Mouse (Mus musculus) brain, embryonic 18.5 days (tissue): ENCODE data around the gene Farsa.
A peak's percentile ranks its signal among the peaks of the same experiment; 100 is the strongest.

Experiments used
- DNase-seq: peaks from one replicate; pipeline ENCODE4 v3.0.0-alpha.2; 2012; ENCODE audit warnings: low read depth, low spot score

Farsa gene

DNA sequence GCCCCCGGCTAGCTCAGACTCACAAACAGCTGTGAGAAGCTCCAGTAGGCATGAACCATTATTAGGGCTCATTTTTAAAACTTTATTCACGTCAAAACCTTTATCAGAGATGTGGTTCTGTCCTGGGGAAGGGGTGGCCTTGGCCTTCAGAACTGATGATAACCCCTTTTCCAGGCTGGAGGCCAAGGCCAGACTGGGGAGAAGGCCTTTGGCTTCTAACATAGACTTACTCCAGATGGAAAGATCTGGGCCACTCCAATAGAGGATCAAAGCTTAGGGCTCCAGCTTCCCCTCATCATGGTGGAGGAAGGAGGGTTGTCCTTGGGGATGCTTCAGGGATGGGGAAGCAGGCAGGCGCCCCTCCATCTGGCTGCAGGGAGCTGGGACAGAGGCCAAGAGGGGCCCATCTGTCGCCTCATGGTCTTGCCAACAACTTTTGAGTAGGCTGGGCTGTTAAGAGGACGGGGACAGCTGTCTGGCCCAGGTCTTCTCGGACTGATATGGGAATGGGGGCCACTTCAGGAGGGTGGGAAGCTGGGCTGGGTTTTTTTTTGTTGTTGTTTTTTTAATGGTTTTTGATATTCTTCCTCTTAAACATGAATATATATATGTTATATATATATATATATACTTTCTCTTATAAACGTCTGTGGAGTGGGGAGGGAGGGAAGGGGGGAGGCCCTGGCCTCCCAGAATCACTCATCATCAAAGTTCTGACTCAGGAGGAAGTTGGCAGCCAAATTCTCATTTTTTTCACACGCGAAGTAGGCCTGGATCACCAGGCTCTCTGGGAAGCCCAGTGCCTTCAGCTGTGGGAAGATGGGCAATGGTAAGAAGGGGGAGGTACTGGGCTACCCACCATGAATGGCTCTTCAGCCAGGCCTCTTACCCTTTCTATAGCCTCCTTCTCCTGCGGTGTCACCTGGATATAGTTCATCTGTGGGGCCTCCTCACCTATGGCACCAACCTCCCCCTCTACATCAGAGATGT, 21.6 kb upstream of the Farsa start:
- DNase-seq, result no peak

DNA sequence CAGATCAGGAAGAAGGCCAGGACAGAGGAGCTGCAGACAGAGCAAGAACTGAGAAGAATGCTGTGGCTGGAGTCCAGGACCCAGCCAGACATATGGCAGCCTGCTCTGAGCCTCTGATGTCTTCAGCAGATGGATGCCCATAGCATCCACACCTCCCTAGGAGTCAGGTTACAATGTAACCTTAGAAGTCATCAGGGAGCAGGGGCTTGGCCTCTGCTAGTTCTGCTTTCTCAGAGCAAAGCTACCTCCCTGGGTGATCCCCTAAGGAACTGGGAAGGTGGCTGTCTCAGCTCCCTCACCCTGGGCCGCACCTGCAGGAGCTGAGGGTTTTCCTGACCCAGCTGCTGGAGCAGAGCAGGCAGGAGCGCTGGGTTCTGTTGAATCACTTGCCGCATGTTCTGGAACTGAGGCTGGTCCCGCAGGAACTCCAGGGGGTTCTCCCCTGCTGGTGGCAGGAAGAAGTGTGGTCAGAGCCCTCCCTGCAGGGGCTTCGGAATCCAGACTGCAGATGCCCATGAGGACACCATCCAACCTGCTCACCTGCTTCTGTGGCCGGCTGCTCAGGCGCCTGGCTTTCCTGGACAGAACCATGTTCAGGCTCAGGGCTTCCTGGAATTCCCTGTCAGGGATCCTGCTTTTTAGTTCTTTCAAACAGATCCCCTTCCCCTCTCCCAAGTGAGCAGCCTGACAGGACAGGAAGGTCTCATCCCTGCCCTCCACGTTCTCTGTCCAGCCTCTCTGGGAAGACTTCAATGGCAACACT, 19.5 kb upstream of the Farsa start:
- no peak for DNase-seq

DNA sequence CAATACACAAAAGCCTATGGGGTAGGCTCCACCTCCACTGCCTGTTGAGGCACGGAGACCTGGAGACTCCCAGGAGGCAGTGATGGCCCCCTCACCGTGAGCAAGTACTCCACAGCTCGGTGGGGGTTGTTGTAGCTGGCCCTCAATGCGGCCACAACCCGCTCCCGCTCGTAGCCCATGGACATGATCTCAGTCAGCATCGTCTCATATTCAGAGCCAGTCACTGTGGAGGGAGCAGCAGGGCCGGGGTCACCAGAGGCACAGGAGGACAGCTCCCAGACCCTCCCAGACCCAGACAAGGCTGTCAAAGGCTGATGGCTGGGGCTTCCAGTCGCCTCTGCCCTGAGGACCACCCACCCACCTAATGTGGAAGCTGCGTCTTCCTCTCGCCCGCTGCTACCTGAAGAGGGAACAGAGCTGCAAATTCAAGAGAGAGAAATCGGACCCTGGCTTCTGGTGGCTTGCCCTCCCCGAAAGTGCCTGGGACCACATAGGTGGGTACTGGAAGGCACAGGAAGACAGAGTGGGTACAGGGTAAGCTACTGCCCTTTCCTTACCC, 18.8 kb upstream of the Farsa start:
- no peak for DNase-seq

DNA sequence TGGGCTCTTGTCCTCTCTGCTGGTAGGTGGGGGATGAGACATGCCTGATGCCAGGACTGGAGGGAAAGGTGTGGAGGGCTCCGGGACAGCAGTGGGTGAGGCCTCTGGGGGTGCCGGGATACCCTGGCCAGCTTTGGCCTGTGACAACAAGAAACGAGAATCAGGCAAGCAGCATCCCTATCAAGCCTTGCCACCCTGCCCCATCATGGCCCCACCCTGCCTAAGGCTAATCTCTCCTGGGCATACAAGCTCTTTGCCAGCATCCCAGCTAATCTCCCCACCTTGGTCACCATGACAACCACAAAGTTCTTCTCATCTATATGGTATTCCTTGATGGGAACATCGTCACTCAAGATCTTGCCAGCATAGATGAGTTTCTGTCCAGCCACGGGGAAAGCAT, 18.3 kb upstream of the Farsa start:
- DNase-seq, result no peak

- DNase-seq, result no peak
Observed at GRCm38 (mm10) chr8:84839411-84839810, 17.4 kb upstream of the Farsa start.

GRCm38 (mm10) chr8:84839875-84840247, 16.9 kb upstream of the Farsa start:
- no peak for DNase-seq

GRCm38 (mm10) chr8:84840248-84840999, 16.4 kb upstream of the Farsa start, which contains the start of gene Rad23a:
Gene Rad23a, minus strand, starts transcription at chr8:84840665.
- peak; percentile 87 for DNase-seq

GRCm38 (mm10) chr8:84841514-84841913, 15.3 kb upstream of the Farsa start:
- DNase-seq, result no peak

DNA sequence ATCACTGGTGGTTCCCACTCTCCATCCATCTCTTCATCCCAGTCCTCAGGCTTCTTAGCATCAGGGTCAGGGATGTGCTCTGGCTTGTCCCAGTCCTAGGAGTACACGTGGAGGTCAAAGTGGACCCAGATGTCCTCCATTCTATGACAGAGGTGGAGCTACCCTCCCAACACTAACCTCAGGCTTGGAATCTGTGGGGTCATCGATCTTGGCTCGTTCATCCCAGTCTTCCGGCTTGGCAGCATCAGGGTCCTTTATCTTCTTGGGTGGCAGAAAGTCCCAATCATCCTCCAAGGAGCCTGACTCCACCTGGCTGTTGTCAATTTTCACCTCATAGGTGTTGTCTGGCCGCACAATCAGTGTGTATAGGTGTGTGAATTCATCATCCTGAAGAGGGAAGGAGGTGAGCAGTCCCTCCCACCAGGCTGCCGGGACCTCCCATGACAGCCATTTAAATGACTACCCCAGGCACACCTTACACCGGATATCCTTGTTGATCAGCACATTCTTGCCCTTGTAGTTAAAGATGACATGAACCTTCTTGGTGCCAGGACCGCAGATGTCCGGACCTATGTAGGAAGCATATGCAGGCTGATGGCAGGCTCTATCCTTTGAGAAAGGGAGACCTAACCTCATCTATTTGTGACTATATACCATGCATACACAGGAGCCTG, 12.3 kb upstream of the Farsa start:
- DNase-seq, result no peak

DNA sequence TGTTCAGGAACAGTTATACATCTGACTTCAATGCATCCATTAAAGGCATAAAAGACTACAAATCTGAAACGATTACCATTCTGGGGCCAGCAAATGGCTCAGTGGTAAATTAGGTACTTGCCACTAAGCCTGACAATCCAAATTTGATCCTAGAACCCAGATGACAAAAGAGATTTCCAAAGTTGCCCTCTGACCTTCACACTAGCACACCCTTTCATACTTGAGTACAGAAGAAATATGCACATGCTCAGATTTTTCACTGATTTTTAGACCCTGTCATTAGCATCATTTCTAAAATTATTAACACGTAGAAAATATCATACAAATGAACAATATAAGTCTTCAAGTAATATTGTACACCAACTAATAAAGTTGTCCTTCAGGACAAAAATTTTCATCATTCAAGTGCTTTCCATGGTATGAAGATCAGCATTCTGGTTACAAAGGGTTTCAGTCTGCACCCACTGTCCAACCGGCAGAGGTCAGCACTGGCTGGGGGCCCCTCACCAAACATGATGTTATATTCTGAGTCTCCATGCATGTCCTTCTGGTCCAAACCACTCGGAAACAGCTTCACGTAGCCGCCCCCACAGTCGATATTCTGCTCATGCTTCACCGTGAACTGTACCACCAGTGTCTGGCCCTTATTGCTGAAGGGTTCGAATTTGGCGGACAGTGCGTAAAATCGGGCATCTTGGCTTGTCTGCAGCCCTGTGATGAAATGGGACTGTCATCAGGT, 11.3 kb upstream of the Farsa start:
- DNase-seq, result no peak

DNA sequence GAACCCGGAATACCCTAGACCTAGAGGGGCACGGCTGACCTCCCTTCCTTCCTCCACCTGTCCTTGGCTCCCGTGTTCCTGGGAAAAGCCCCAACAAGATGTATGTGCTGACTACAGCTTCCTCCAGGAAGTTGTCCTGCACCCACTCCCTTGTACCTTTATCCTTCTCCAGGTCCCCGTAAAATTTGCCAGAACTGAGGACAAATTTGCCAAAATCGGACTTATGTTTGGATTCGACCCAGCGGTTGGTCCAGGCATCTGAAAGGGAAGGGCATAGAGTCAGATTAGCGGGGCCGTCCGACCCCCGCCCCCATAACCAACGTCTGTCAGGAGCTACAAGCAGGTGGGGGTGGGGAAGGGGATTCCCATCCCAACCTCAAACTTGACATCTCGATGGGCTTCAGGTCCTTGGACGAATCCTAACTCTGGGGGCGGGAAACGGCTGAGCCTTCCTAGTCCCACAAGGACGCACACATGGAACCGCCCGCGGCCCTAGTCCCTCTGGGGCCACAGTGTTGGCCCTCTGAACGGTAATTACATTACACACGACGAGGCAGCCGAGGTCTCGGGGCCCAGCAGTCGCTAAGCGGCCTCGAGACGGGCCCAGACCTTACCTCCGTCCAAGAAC, 10.6 kb upstream of the Farsa start:
- DNase-seq, result no peak

DNA sequence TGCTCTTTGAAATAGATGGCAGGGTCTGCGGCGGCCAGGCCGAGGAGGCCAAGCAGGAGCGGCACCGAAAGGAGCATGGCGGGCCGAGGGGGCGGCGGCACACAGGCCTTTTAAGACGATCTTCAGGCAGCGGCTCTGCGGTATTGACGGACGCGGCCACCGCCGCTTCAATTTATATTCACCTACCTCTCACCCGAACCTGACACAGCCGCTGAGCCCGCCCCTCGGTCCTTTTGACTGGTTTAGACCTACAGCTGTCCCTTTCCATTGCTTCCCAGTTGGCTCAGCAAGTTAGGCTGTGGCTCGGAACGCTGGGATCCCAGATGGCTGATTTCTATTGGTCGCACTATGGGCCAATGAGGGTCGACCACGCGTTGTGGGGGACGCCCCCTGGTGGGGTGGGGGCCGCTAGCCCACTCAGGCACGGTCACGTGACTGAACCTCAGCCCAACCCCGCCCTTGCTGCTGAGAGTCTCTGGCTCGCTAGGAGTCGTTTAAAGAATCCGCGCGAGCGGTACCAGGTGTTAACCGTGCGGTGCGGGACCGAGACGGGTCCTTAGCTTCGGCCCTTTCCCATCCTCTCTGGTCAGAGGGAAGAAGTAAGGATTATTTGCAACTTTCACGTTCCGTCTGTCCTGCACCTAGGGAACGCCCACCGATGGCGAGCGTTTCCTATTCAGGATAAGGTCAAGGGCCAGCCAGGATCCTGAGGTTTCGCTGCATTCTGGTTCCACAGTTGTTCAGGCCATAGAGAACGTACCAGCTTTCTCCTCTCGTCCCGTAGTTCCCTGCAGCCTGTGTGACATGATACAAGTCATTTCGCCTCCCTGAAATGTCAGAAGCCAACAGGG, 9.8 kb upstream of the Farsa start, which contains the start of gene Calr:
Gene Calr (minus strand): TSS at position 213 of the 851 bp plus-strand sequence.
- peak; percentile 100 for DNase-seq

DNA sequence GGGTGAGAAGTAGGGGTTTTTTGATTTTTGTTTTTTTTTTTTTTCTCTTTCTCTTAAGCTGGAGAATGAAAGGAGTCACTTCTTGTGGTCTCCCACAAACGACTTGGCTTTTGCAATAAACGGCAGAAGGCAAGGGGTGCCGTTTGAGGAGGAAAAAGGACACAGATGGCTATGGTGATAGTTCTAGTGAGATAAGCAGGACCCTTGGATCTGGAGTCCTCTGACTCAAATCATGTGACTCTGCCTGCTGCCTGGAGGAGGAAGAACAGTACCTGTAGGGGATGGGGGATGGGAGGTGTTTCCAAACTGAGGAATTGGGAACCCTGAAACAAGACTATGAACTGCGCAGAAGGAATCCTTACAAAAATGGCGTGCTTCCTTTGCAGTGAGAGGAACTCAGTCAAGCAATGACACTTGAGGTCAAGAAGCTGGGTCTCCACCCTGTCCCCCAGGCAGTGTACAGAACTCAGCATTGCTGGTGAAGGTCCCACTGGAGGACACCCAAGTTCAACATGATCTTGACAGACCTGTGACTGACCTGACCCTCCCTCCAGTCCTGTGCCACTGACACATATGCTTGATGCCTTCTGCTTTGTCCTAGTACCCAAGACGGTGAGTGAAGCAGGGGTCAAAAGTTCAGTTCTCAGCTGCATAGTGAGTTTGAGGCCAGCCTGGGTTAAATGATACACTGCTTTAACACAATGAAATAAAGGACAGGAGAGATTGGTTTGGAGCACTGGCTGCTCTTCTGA, 8.9 kb upstream of the Farsa start:
- DNase-seq, result no peak

DNA sequence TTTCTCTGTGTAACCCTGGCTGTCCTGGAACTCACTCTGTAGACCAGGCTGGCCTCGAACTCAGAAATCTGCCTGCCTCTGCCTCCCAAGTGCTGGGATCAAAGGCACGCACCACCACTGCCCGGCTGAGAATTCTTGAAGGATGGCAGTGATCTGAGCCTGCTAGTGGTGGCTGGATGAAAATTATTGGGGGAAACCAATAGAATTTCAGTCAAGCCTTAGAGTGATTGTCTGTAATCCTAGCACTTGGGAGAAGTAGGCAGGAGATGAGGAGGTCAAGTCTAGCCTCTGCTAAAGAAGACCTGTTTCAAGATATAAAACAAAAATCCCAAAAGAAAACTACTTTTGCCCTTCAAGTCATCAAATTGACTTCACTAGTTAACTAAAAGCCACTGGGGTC, 355 bp upstream of the Farsa start:
- no peak for DNase-seq

DNA sequence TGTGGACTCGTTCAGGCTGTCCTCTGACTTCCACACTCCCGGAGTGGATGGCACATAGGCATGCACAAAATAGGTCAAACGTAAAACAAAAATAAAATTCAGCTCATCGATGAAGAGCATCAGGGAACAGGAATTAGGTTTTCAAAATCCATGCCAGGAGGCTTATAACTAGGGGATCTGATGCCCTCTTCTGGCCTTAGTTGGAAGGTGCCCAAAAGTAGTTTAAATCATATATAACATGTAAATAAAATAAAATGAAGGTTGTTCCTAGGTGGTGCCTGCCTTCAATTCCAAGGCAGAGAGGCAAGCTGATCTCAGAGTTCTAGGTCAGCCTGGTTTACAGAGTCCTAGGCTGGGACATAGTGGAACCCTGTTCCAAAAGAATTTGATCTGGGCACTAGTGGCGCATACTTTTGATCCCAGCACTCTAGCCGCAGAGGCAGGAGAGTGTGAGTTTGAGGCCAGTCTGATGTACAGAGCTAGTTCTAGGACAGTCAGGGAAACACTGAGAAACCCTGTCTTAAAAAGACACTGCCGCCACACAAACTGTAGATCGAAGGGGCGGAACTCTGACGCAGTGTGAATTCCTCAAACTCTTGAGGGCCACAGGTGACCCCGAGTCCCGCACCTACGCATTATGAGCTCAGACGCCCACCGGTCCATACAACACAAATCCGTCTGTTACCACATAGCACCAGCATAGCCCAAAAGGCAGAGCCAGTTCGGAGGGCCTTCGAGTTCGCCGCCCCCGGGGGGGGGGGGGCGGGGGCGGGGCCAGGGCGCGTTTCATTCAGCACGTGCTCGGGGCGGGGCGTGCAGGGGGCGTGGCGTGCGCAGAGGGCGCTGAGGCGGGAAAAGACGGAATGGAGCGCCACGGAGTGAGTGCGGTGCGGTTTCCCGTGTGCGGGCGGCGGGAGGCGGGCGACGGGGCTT, 14.9 kb downstream of the Farsa start, which contains the start of gene Syce2:
Gene Syce2 (plus strand): TSS at position 736 of the 933 bp plus-strand sequence.
- no peak for DNase-seq

DNA sequence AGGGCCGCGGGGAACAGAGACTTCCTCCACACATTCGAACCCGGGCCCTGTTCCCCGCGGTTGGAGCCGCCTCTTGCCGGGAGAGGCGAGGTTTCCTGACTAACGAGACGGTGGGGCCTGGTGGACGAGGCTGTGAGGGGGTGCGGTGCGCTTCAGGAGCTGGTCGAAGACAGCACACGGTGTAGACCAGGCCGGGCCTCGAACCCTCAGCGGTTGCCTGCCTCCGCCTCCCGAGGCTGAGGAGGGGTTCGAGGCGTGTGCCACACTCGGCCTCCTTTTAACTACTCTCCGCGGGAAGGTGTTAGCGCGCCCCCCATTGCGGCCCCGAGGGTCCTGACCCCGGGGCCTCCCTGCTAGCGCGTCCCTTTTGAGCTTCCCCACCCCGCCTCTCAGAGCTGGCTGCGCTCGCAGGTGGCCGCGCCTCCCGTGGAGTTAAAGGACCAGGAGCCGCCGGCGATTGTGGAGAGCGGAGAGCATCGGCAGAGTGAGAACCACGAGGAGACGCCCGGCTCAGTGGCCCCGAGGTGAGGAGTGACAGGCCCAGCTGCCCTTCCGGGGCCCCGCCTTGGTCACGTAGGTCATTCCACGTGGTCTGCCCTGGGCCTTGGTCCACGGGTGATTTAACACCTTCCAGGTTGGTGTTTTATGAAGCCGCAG, 15.6 kb downstream of the Farsa start:
- DNase-seq, result no peak
